ENCODE assay signal across 27 mouse cellular contexts in the genomic region with DNA sequence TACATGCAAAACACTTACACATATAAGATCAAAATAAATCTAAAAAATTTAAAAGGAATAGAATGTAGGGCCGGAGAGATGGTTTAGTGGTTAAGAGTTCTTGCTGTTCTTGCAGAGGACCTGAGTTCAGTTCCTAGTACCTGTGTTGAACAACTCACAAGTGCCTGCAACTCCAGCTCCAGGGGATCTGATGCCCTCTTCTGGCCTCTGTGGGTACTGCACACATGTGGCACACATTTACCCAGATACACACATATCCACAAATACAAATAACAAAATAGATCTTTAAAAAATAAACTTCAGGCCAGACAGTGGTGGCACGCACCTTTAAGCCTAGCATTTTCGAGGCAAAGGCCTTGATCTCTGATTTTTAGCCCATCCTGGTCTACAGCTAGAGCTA. TPM values are rescaled to one million over a fixed set of nuclear protein-coding genes. Genes with fewer than 3 reads are reported as not detected.
DNase-seq lines count a peak whose midpoint lies in the region; ATAC-seq and TF ChIP-seq lines count a peak whose summit lies in the region.
"Had no signal": no experiment of that assay in that cellular context is flagged by ENCODE, and none has a peak within 500 bp of the region (broad histone marks: within the 10 kb centered on the region; RNA-seq: fewer than 3 reads in every experiment).

No protein-coding gene starts in this region.

- intact Hi-C loops in heart, adult 2 months (cut with DNase I) = no loop called here
- intact Hi-C loops in heart, postnatal 10 days (cut with DNase I) = no loop called here

- H3K9me3 ChIP-seq in liver, postnatal 0 days (ENCODE audit: low read length) = peaks cover 8% of the 10 kb centered on the region; the same call in 1 of the 2 replicates
- no peaks in the 10 kb centered on the region for H3K9me3 ChIP-seq in ES-Bruce4 (replicated peaks; ENCODE audit: control insufficient read depth, insufficient read depth, low read length, poor library complexity, severe bottlenecking)
- no peaks in the 10 kb centered on the region for H3K9me3 ChIP-seq in stomach, postnatal 0 days (ENCODE audit: control insufficient read depth, low read length)
- H3K9me3 ChIP-seq: embryonic facial prominence, embryonic 10.5 days; forebrain, embryonic 15.5 days; limb, embryonic 15.5 days; midbrain, embryonic 13.5 days had no signal

- no peaks in the 10 kb centered on the region for H3K4me1 ChIP-seq in heart, adult 2 months (ENCODE audit: control insufficient read depth, insufficient read depth, low read length)
- H3K4me1 ChIP-seq in liver, postnatal 0 days (ENCODE audit: insufficient read depth) = no peaks in the 10 kb centered on the region
- no peaks in the 10 kb centered on the region for H3K4me1 ChIP-seq in ES-Bruce4 (ENCODE audit: control insufficient read depth, insufficient read depth, low read length)
- no peaks in the 10 kb centered on the region for H3K4me1 ChIP-seq in stomach, postnatal 0 days (replicated peaks; ENCODE audit: control insufficient read depth, insufficient read depth)
- H3K4me1 ChIP-seq: embryonic facial prominence, embryonic 10.5 days; forebrain, embryonic 15.5 days; heart, embryonic 13.5 days; hindbrain, embryonic 12.5 days; limb, embryonic 15.5 days; midbrain, embryonic 13.5 days had no signal

- H3K79me2 ChIP-seq in heart, adult 2 months (replicated peaks; ENCODE audit: control insufficient read depth, insufficient read depth, low read length) = no peaks in the 10 kb centered on the region

- peaks cover 5% of the 10 kb centered on the region for H3K27me3 ChIP-seq in heart, adult 2 months (ENCODE audit: control insufficient read depth, insufficient read depth, low read length)
- H3K27me3 ChIP-seq in liver, postnatal 0 days (ENCODE audit: insufficient read depth, low read length) = peaks cover 7% of the 10 kb centered on the region
- H3K27me3 ChIP-seq in ES-Bruce4 (ENCODE audit: control insufficient read depth, insufficient read depth, low read length, poor library complexity, severe bottlenecking) = no peaks in the 10 kb centered on the region; the same call in 1 of the 2 replicates
- H3K27me3 ChIP-seq in stomach, postnatal 0 days (ENCODE audit: control insufficient read depth, insufficient read depth, low read length) = no peaks in the 10 kb centered on the region

- no peak overlapping the region for H3K4me3 ChIP-seq in heart, adult 2 months
- H3K4me3 ChIP-seq in liver, postnatal 0 days (ENCODE audit: low read depth, low read length) = no peak overlapping the region
- no peak overlapping the region for H3K4me3 ChIP-seq in ES-Bruce4 (ENCODE audit: low read depth, low read length)
- no peak overlapping the region for H3K4me3 ChIP-seq in stomach, postnatal 0 days (ENCODE audit: low read depth, low read length)
- H3K4me3 ChIP-seq: embryonic facial prominence, embryonic 10.5 days; forebrain, embryonic 15.5 days; heart, embryonic 13.5 days; hindbrain, embryonic 12.5 days; left cerebral cortex, adult 2 months; limb, embryonic 15.5 days; midbrain, embryonic 13.5 days; myocyte had no signal

- no peak for ATAC-seq in liver, postnatal 0 days
- ATAC-seq in stomach, postnatal 0 days (ENCODE audit: low FRiP score, low TSS enrichment) = no peak
- ATAC-seq: forebrain, embryonic 15.5 days; inflammation-experienced regulatory T-cells, adult 6 months; midbrain, embryonic 13.5 days had no signal

- DNase-seq in heart, adult 2 months = no peak
- DNase-seq in heart, postnatal 10 days = no peak
- no peak for DNase-seq in liver, postnatal 0 days
- no peak for DNase-seq in liver
- no peak for DNase-seq in stomach, postnatal 0 days (ENCODE audit: low spot score)
- DNase-seq in left cerebral cortex, adult 9 months (ENCODE audit: low spot score in 2 of 2) = no peak
- DNase-seq: adrenal gland, postnatal 10 days; cerebellum, adult 8-10 months; gastrocnemius, postnatal 25 days; heart, adult 18-20 months; kidney, adult 9 months; kidney, postnatal 25 days; left cerebral cortex, postnatal 4 days; lung, adult 2 months; thymus, adult 2 months; thymus, postnatal 4 days had no signal

- 0 out of 2 replicates have a peak, but pooled peaks have one; percentile 3 for TF ChIP-seq CTCF in heart, adult 2 months (IDR thresholded peaks at IDR 0.05)
- TF ChIP-seq CTCF in liver, postnatal 0 days (IDR thresholded peaks at IDR 0.05; ENCODE audit: low read depth) = peak; percentile 29
- TF ChIP-seq CTCF in ES-Bruce4 (IDR thresholded peaks at IDR 0.05; ENCODE audit: low read depth, low read length) = peak; percentile 7
- peak; percentile 16; the same call in 1 of the 2 replicates for TF ChIP-seq CTCF in stomach, postnatal 0 days (IDR thresholded peaks at IDR 0.05; ENCODE audit: low read depth)

- H3K36me3 ChIP-seq in heart, adult 2 months (ENCODE audit: control insufficient read depth, insufficient read depth, low read length) = no peaks in the 10 kb centered on the region
- H3K36me3 ChIP-seq in liver, postnatal 0 days (replicated peaks; ENCODE audit: insufficient read depth, low read length) = no peaks in the 10 kb centered on the region
- H3K36me3 ChIP-seq in ES-Bruce4 (ENCODE audit: control insufficient read depth, insufficient read depth, low read length, poor library complexity, severe bottlenecking) = no peaks in the 10 kb centered on the region
- no peaks in the 10 kb centered on the region for H3K36me3 ChIP-seq in stomach, postnatal 0 days (ENCODE audit: control insufficient read depth, insufficient read depth, low read length)
- H3K36me3 ChIP-seq: embryonic facial prominence, embryonic 10.5 days; forebrain, embryonic 15.5 days; G1E; heart, embryonic 13.5 days; hindbrain, embryonic 12.5 days; limb, embryonic 15.5 days; midbrain, embryonic 13.5 days had no signal

- H3K9ac ChIP-seq in heart, adult 2 months (ENCODE audit: low read depth, low read length) = no peak overlapping the region
- H3K9ac ChIP-seq in liver, postnatal 0 days (replicated peaks) = no peak overlapping the region
- no peak overlapping the region for H3K9ac ChIP-seq in ES-Bruce4 (ENCODE audit: low read depth, poor library complexity, severe bottlenecking)
- no peak overlapping the region for H3K9ac ChIP-seq in stomach, postnatal 0 days (ENCODE audit: low read length)
- H3K9ac ChIP-seq: forebrain, embryonic 15.5 days; heart, embryonic 13.5 days; hindbrain, embryonic 12.5 days; limb, embryonic 15.5 days; midbrain, embryonic 13.5 days had no signal

- TF ChIP-seq EP300 in heart, adult 2 months (IDR thresholded peaks at IDR 0.05; ENCODE audit: insufficient read depth, low read depth, low read length) = no peak
- no peak for TF ChIP-seq EP300 in liver, postnatal 0 days (IDR thresholded peaks at IDR 0.05; ENCODE audit: low read depth)
- TF ChIP-seq EP300 in ES-Bruce4 (IDR thresholded peaks at IDR 0.05; ENCODE audit: insufficient read depth, low read depth, low read length) = no peak
- TF ChIP-seq EP300 in stomach, postnatal 0 days (optimal IDR thresholded peaks at IDR 0.05) = no peak

- no peak overlapping the region for H3K27ac ChIP-seq in heart, adult 2 months
- H3K27ac ChIP-seq in liver, postnatal 0 days (ENCODE audit: low read depth) = no peak overlapping the region
- H3K27ac ChIP-seq in ES-Bruce4 (ENCODE audit: insufficient read depth, low read length) = no peak overlapping the region
- H3K27ac ChIP-seq in stomach, postnatal 0 days (replicated peaks) = no peak overlapping the region
- H3K27ac ChIP-seq: embryonic facial prominence, embryonic 10.5 days; forebrain, embryonic 15.5 days; heart, embryonic 13.5 days; hindbrain, embryonic 12.5 days; left cerebral cortex, adult 2 months; limb, embryonic 15.5 days; midbrain, embryonic 13.5 days had no signal

- no peak for TF ChIP-seq POLR2A in heart, adult 2 months (IDR thresholded peaks at IDR 0.05; ENCODE audit: insufficient read depth, low read depth, low read length)
- TF ChIP-seq POLR2A in ES-Bruce4 (IDR thresholded peaks at IDR 0.05; ENCODE audit: insufficient read depth, low read length) = no peak

- WGBS in heart, adult 2 months = 87% methylated on average over 3 of the region's 3 CpGs
- 78% methylated on average over 3 of the region's 3 CpGs for WGBS in liver, postnatal 0 days (ENCODE audit: insufficient replicate concordance)
- WGBS in stomach, postnatal 0 days = 89% methylated on average over 3 of the region's 3 CpGs

- no peak overlapping the region for H3K4me2 ChIP-seq in liver, postnatal 0 days (ENCODE audit: low read depth, low read length)
- H3K4me2 ChIP-seq in stomach, postnatal 0 days (replicated peaks; ENCODE audit: low read depth) = no peak overlapping the region
- H3K4me2 ChIP-seq: forebrain, embryonic 15.5 days; heart, embryonic 13.5 days; hindbrain, embryonic 12.5 days; limb, embryonic 15.5 days; midbrain, embryonic 13.5 days had no signal

RNA-seq across cellular contexts. Expression of gene Jakmip3, which starts 6.0 kb away (rescaled TPM):
- total RNA-seq in heart, adult 2 months (2021) = under 1 TPM; 0.13 to 0.14 TPM
- 0.16 and 0.26 TPM in 2 replicates for polyA plus RNA-seq in heart, adult 2 months (2012; rRNA removed)
- under 1 TPM in 1 of 2 experiments, not detected in 1; 0.19 TPM for total RNA-seq in heart, postnatal 10 days (2021)
- polyA plus RNA-seq in liver, postnatal 0 days (2015; fragmentation: Nextera tagmentation; extraction: Ambion mirVana) = not detected in 2 replicates
- not detected in 2 replicates for polyA plus RNA-seq in ES-Bruce4 (2011; ENCODE audit: insufficient read depth, insufficient read length, low read depth, missing spikeins)
- 0.13 and 0.17 TPM in 2 replicates for polyA plus RNA-seq in stomach, postnatal 0 days (2015; fragmentation: Nextera tagmentation; extraction: Ambion mirVana)
- polyA plus RNA-seq: G1E; heart, embryonic 13.5 days; lung, adult 2 months had no signal

RNA-seq across cellular contexts. Expression of gene Bnip3, which starts 25.2 kb away (rescaled TPM):
- 100 to 1,000 TPM; 270 to 401 TPM for total RNA-seq in heart, adult 2 months (2021)
- polyA plus RNA-seq in heart, adult 2 months (2012; rRNA removed) = 48.7 and 100 TPM in 2 replicates
- total RNA-seq in heart, postnatal 10 days (2021) = 100 to 1,000 TPM in 1 of 2 experiments, 10 to 100 TPM in 1; 91.4 to 123 TPM
- 171 and 190 TPM in 2 replicates for polyA plus RNA-seq in liver, postnatal 0 days (2015; fragmentation: Nextera tagmentation; extraction: Ambion mirVana)
- 70.8 and 73.7 TPM in 2 replicates for polyA plus RNA-seq in ES-Bruce4 (2011; ENCODE audit: insufficient read depth, insufficient read length, low read depth, missing spikeins)
- 113 TPM in 2 replicates for polyA plus RNA-seq in stomach, postnatal 0 days (2015; fragmentation: Nextera tagmentation; extraction: Ambion mirVana)
